Mouse (Mus musculus): ENCODE data around the gene Trim7. TPM values are rescaled to one million over a fixed set of nuclear protein-coding genes. Genes with fewer than 3 reads are reported as not detected.

Gene Trim7
- polyA plus RNA-seq, 1 experiment from 2014 or later, result 9.5 TPM

DNA sequence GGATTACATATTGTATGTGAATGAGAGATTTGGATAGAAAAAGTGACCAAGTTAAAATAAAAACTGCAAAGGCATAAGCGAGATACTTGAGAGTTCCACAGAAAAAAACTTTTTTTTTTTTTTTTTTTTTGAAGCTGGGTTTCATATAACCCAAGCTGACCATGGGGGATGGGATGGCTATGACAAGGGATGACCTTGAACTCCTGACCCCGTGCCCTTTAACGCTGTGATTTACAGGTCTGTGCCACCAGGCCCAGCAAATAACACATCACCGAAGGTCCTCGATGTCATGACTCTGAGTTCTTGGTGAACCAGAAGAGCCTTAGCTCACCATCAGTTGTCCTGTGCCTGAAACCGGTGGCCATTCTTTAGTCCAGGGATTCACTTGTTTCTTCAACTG, 10.0 kb downstream of the Trim7 start:
- CTCF ChIA-PET, result interaction anchor here (3.2 kb wide), 1 partner anchor 19 kb away, joined by 14 read pairs; no protein-coding TSS in a partner anchor
- ATAC-seq, result no peak

DNA sequence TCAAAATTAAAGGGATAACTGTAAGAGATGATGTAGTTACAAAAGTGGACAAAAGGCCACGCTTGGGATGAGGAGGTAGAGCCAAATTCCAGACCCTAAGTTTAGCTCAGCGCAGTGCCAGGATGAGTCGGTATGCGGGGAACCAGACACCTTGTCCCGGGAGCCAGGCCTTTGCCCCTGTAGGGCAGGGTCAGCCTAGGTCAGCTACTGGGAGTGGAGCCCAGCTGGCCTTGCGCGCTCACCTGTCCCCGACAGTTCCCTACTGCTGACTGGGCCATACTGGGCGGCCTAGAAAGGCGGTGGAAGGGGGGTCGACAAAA, 11.0 kb downstream of the Trim7 start:
- no peaks in the 10 kb centered on the region for H3K27me3 ChIP-seq
- DNase-seq (ENCODE audit: low read depth, low spot score) (no peak), ATAC-seq (no peak)
- ChIA-PET POLR2A (interaction anchor here (1.0 to 1.4 kb wide), 3 partner anchors 11 to 19 kb away, joined by 3 to 5 read pairs (median 5); no protein-coding TSS in a partner anchor), CTCF (interaction anchor here (1.3 to 3.2 kb wide), 3 partner anchors 15 to 22 kb away, joined by 5 to 14 read pairs (median 6); no protein-coding TSS in a partner anchor)
- TF ChIP-seq CTCF (IDR thresholded peaks at IDR 0.05), result no peak
- in situ Hi-C loops (cut with MboI; ENCODE audit: low pct_unique_long_range_greater_than_20kb), result loop anchor here (25.0 kb wide), 1 partner anchor 1550 kb away; the partner anchor contains the start of gene Hnrnph1

More for the DNA sequence above, 10.0 kb downstream of the Trim7 start:
- DNase-seq (ENCODE audit: low read depth, low spot score), result no peak
- in situ Hi-C loops (cut with MboI; ENCODE audit: low pct_unique_long_range_greater_than_20kb), result loop anchor here (25.0 kb wide), 1 partner anchor 1551 kb away; the partner anchor contains the start of gene Hnrnph1
- no peak for TF ChIP-seq CTCF (IDR thresholded peaks at IDR 0.05)
- POLR2A ChIA-PET, result no interaction called here
- H3K27me3 ChIP-seq, result no peaks in the 10 kb centered on the region

DNA sequence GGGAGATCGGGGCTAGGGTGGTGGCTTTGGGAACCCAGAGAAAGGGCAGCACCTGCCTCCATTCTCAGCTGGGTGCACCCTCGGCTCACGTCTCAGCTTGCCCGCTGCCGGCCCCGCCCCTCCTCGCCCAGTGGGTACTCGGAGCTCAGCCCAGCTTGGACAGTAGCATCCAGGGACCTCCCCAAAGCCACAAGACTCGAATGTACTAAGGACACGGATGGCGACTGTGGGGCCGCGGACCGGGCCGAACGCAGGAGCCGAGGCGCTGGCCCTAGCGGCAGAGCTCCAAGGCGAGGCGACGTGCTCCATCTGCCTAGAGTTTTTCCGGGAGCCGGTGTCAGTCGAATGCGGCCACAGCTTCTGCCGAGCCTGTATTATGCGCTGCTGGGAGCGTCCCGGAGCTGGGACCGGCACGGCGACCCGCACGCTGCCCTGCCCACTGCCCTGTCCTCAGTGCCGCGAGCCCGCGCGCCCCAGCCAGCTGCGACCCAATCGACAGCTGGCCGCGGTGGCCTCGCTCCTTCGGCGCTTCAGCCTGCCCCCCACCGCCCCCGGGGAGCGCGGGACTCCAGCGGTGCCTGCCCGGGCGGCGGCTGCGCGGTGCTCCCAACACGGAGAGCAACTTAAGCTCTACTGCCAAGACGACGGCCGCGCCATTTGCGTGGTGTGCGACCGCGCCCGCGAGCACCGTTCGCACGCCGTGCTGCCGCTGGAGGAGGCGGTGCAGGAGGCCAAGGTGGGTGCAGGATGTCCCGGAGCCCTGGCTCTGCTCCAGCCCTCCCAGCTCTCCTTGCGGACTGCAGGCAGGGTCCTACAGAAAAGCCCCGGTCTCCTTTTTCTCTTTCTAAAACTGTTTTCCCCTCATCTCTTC, 11.6 kb downstream of the Trim7 start:
- ChIA-PET POLR2A (interaction anchor here (1.0 to 1.4 kb wide), 3 partner anchors 10 to 20 kb away, joined by 3 to 5 read pairs (median 5); no protein-coding TSS in a partner anchor), CTCF (interaction anchor here (1.2 to 3.2 kb wide), 5 partner anchors 14 to 48 kb away, joined by 3 to 14 read pairs (median 5); partner anchors contain the start of gene Trim41)
- in situ Hi-C loops (cut with MboI; ENCODE audit: low pct_unique_long_range_greater_than_20kb), result loop anchor here (25.0 kb wide), 1 partner anchor 1550 kb away; the partner anchor contains the start of gene Hnrnph1
- ATAC-seq, result peak; percentile 67
- no peaks in the 10 kb centered on the region for H3K27me3 ChIP-seq
- no peak for DNase-seq (ENCODE audit: low read depth, low spot score)
- no peak for TF ChIP-seq CTCF (IDR thresholded peaks at IDR 0.05)

DNA sequence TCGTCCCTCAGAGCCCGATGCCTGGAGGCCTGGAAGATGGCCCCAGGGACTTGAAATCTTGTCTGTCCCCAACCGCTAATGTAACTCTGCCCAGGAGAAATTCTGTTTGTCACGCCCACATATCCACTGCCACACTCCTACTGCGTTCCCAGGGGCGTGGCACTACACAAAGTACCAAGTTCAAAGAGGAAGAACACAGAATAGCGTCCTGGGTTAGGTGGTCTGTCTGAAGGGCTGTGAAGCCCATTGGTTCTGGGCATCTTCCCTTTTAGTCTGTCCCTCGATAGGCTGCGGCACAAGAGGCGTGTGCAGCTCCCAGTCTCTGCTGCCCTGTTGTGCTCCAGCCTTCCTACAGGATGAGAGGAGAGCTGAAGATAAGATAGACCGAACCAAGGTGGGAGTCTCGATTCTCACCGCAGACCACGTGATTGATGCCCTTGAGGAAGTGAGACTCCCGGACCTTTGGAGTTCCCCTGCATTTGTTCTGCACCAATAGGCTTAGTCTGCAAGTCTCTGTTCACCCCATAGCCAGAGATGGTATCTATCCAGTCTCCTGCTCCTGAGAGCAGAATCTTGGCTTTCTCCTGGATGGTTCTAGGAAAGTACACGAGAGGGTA, 12.3 kb downstream of the Trim7 start:
- in situ Hi-C loops (cut with MboI; ENCODE audit: low pct_unique_long_range_greater_than_20kb), result loop anchor here (25.0 kb wide), 1 partner anchor 1549 kb away; the partner anchor contains the start of gene Hnrnph1
- H3K27me3 ChIP-seq, result no peaks in the 10 kb centered on the region

DNA sequence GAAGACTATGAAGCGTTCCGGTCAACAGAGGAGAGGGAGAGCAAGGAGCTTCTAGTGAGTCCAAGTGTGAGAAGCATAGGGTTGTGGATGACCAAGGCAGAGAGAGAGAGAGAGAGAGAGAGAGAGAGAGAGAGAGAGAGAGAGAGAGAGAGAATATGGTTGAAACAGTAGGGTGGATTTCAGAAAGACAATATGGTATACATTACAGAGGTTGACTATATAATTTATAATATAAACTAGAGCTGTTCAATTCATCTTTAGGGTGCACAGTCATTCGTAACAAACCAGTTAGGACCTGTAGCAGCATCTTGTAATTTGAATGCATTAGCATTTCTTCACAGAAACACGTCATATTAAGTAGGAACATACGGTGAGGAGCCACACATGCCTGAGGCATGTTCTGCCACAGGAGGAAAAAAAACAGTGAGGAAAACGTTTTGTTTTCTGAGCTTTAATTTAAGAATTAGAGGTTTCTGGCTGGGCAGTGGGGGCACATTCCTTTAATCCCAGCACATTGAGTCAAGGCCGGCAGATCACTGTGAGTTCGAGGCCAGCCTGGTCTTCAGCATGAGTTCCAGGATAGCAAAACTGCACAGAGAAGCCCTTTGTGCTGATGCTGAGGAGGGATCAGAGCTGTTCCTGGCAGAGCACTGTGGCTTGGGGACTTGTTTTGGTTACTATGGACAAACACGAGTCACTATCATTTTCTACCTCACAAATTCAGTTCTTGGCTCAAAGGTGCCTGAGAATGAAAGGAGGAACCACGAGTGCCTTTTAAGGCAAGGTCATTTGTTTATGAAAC, 13.1 kb downstream of the Trim7 start:
- TF ChIP-seq CTCF (IDR thresholded peaks at IDR 0.05), result no peak
- in situ Hi-C loops (cut with MboI; ENCODE audit: low pct_unique_long_range_greater_than_20kb), result loop anchor here (25.0 kb wide), 1 partner anchor 1548 kb away; the partner anchor contains the start of gene Hnrnph1
- CTCF ChIA-PET, result interaction anchor here (1.0 to 2.3 kb wide), 3 partner anchors 14 to 49 kb away, joined by 3 to 6 read pairs (median 5); no protein-coding TSS in a partner anchor
- POLR2A ChIA-PET, result no interaction called here
- ATAC-seq (no peak), DNase-seq (ENCODE audit: low read depth, low spot score) (no peak)
- no peaks in the 10 kb centered on the region for H3K27me3 ChIP-seq

More for the DNA sequence above, 12.3 kb downstream of the Trim7 start:
- ATAC-seq (peak; percentile 60), DNase-seq (ENCODE audit: low read depth, low spot score) (no peak)
- CTCF ChIA-PET, result interaction anchor here (1.2 to 3.2 kb wide), 4 partner anchors 16 to 49 kb away, joined by 3 to 14 read pairs (median 6); partner anchors contain the start of gene Trim41
- no peak for TF ChIP-seq CTCF (IDR thresholded peaks at IDR 0.05)
- POLR2A ChIA-PET, result interaction anchor here (1.0 to 1.3 kb wide), 2 partner anchors 10 to 20 kb away, joined by 3 to 5 read pairs; no protein-coding TSS in a partner anchor

DNA sequence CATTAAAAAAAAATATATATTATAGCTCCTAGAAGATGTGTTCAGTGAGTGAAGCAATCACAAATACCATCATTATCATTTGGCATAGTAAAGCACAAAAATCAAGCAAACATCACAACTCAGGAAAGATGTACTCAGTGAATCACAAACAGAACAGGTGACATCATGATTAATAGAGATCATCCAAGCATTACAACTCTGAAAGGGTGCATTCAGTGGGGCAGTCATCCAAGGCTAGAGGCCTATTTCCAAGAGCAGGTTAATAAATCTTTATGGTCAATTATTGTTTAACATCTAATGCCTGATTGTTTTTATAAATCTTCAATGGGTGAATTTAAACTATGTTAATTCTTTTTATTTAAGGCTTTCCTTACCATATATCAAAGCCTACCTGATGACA, 14.9 kb downstream of the Trim7 start:
- CTCF ChIA-PET, result no interaction called here
- TF ChIP-seq CTCF (IDR thresholded peaks at IDR 0.05), result no peak

DNA sequence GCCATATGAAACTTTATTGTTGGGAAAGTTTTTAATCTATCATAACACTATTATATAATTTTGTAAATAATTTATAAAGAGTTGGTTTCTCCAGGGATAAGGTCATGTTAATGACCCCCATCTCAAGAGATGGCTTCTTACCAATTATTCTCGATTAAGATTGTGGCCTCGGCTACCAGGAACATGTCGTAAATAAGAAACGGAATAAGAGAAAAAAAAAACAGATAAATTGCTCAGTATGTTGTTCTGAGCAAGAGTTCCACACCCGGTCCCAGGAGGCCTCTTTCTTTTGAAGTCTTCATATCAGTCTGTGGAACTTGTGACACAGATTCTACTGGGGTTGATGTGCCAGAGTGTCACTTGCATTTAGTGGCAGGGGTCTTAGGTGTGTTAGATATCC, 15.3 kb downstream of the Trim7 start:
- ATAC-seq, result no peak
- ChIA-PET CTCF (interaction anchor here (1.7 kb wide), 1 partner anchor 11 kb away, joined by 3 read pairs; no protein-coding TSS in a partner anchor), POLR2A (no interaction called here)
- DNase-seq (ENCODE audit: low read depth, low spot score), result no peak
- in situ Hi-C loops (cut with MboI; ENCODE audit: low pct_unique_long_range_greater_than_20kb), result loop anchor here (25.0 kb wide), 1 partner anchor 1546 kb away; the partner anchor contains the start of gene Hnrnph1
- TF ChIP-seq CTCF (IDR thresholded peaks at IDR 0.05), result no peak
- no peaks in the 10 kb centered on the region for H3K27me3 ChIP-seq

More for the DNA sequence above, 14.9 kb downstream of the Trim7 start:
- in situ Hi-C loops (cut with MboI; ENCODE audit: low pct_unique_long_range_greater_than_20kb), result loop anchor here (25.0 kb wide), 1 partner anchor 1546 kb away; the partner anchor contains the start of gene Hnrnph1
- no peaks in the 10 kb centered on the region for H3K27me3 ChIP-seq
- DNase-seq (ENCODE audit: low read depth, low spot score) (no peak), ATAC-seq (no peak)
- POLR2A ChIA-PET, result interaction anchor here (0.6 kb wide), 1 partner anchor 361 kb away, joined by 3 read pairs; no protein-coding TSS in a partner anchor

DNA sequence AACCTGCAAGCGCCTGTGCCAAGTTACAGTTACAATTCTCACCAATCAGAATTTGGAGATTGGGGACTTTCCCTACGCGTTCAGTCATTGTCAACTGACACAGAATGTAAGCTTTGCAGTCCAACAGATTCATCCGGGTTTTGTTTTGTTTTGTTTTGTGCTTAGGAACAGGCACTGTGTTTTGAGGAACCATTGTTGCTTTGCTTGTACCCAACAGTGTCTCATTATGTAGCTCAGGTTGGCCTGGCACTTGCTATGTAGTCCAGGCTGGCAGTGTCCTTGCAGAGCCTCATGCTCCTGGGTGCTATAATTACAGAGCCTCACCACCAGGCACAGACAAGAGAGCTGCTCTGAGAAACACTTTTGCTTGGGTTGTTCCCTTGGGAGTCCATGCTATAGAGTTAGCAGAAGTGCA, 16.4 kb downstream of the Trim7 start:
- ATAC-seq (no peak), DNase-seq (ENCODE audit: low read depth, low spot score) (no peak)
- ChIA-PET POLR2A (no interaction called here), CTCF (interaction anchor here (1.2 to 1.7 kb wide), 2 partner anchors 9 to 17 kb away, joined by 3 read pairs; no protein-coding TSS in a partner anchor)
- in situ Hi-C loops (cut with MboI; ENCODE audit: low pct_unique_long_range_greater_than_20kb), result loop anchor here (25.0 kb wide), 1 partner anchor 1545 kb away; the partner anchor contains the start of gene Hnrnph1
- TF ChIP-seq CTCF (IDR thresholded peaks at IDR 0.05), result no peak
- H3K27me3 ChIP-seq, result no peaks in the 10 kb centered on the region

DNA sequence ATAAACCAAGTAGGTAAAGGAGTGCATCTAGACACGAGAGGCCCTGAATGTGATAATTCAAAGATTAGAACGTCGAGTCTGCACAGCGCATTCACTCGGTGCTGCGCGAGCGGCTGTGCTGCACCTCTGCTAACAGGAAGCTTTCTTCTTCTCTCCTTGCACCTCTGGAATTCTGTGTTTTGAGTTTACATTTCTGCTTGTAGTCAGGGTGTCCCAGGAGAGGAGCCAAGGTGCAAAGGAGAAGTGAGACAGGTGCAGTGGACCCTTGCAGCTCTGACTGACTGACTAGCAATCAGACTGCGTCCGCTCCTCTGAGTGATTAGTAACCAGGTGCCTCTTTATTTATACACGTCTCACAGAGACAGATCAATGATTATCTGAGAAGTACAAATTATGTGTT, 17.3 kb downstream of the Trim7 start:
- no peak for DNase-seq (ENCODE audit: low read depth, low spot score)
- CTCF ChIA-PET, result interaction anchor here (1.2 kb wide), 1 partner anchor 16 kb away, joined by 3 read pairs; no protein-coding TSS in a partner anchor
- no peak for TF ChIP-seq CTCF (IDR thresholded peaks at IDR 0.05)
- no peak for ATAC-seq
- POLR2A ChIA-PET, result no interaction called here
- in situ Hi-C loops (cut with MboI; ENCODE audit: low pct_unique_long_range_greater_than_20kb), result loop anchor here (25.0 kb wide), 1 partner anchor 1544 kb away; the partner anchor contains the start of gene Hnrnph1
- H3K27me3 ChIP-seq, result no peaks in the 10 kb centered on the region
